Mouse (Mus musculus): ENCODE data around the gene Gldc. TPM values are rescaled to one million over a fixed set of nuclear protein-coding genes. Genes with fewer than 3 reads are reported as not detected.

Gldc gene
- polyA plus RNA-seq, 1 experiment = 3.6 TPM

GRCm38 (mm10) chr19:30145106-30145505, 30.1 kb downstream of the Gldc start:
- no peak overlapping the region for H3K27ac ChIP-seq (ENCODE audit: control insufficient read depth, insufficient read depth, low read depth, low read length)
- H3K27me3 ChIP-seq (ENCODE audit: control insufficient read depth, insufficient read depth, low read length) = no peaks in the 10 kb centered on the region
- no peaks in the 10 kb centered on the region for H3K36me3 ChIP-seq (ENCODE audit: control insufficient read depth, insufficient read depth, low read length)
- TF ChIP-seq POLR2A (IDR thresholded peaks at IDR 0.05; ENCODE audit: control insufficient read depth, low read depth, low read length) (no peak), CTCF (IDR thresholded peaks at IDR 0.05; ENCODE audit: control insufficient read depth, insufficient read depth, insufficient replicate concordance, low read depth, low read length) (no peak)
- H3K4me3 ChIP-seq (ENCODE audit: control insufficient read depth, low read depth, low read length) = no peak overlapping the region
- H3K4me1 ChIP-seq (ENCODE audit: control insufficient read depth, insufficient read depth, low read length) = no peaks in the 10 kb centered on the region

- no peaks in the 10 kb centered on the region for H3K27me3 ChIP-seq (ENCODE audit: control insufficient read depth, insufficient read depth, low read length)
- no peaks in the 10 kb centered on the region for H3K4me1 ChIP-seq (ENCODE audit: control insufficient read depth, insufficient read depth, low read length)
- H3K27ac ChIP-seq (ENCODE audit: control insufficient read depth, insufficient read depth, low read depth, low read length) = no peak overlapping the region
- H3K4me3 ChIP-seq (ENCODE audit: control insufficient read depth, low read depth, low read length) = no peak overlapping the region
- TF ChIP-seq POLR2A (IDR thresholded peaks at IDR 0.05; ENCODE audit: control insufficient read depth, low read depth, low read length) (no peak), CTCF (IDR thresholded peaks at IDR 0.05; ENCODE audit: control insufficient read depth, insufficient read depth, insufficient replicate concordance, low read depth, low read length) (no peak)
- no peaks in the 10 kb centered on the region for H3K36me3 ChIP-seq (ENCODE audit: control insufficient read depth, insufficient read depth, low read length)
These were observed 38.9 kb downstream of the Gldc start for GRCm38 (mm10) chr19:30136308-30136707.

- H3K36me3 ChIP-seq (ENCODE audit: control insufficient read depth, insufficient read depth, low read length) = no peaks in the 10 kb centered on the region
- TF ChIP-seq POLR2A (IDR thresholded peaks at IDR 0.05; ENCODE audit: control insufficient read depth, low read depth, low read length) (no peak), CTCF (IDR thresholded peaks at IDR 0.05; ENCODE audit: control insufficient read depth, insufficient read depth, insufficient replicate concordance, low read depth, low read length) (no peak)
- no peak overlapping the region for H3K27ac ChIP-seq (ENCODE audit: control insufficient read depth, insufficient read depth, low read depth, low read length)
- no peaks in the 10 kb centered on the region for H3K4me1 ChIP-seq (ENCODE audit: control insufficient read depth, insufficient read depth, low read length)
- H3K27me3 ChIP-seq (ENCODE audit: control insufficient read depth, insufficient read depth, low read length) = no peaks in the 10 kb centered on the region
- H3K4me3 ChIP-seq (ENCODE audit: control insufficient read depth, low read depth, low read length) = no peak overlapping the region
These were observed 47.1 kb downstream of the Gldc start for GRCm38 (mm10) chr19:30128177-30128576.

GRCm38 (mm10) chr19:30125670-30126059, 49.6 kb downstream of the Gldc start:
- Histone ChIP-seq H3K4me3 (ENCODE audit: control insufficient read depth, low read depth, low read length) (no peak overlapping the region), H3K27me3 (ENCODE audit: control insufficient read depth, insufficient read depth, low read length) (no peaks in the 10 kb centered on the region), H3K27ac (ENCODE audit: control insufficient read depth, insufficient read depth, low read depth, low read length) (no peak overlapping the region), H3K4me1 (ENCODE audit: control insufficient read depth, insufficient read depth, low read length) (no peaks in the 10 kb centered on the region), H3K36me3 (ENCODE audit: control insufficient read depth, insufficient read depth, low read length) (no peaks in the 10 kb centered on the region)
- TF ChIP-seq POLR2A (IDR thresholded peaks at IDR 0.05; ENCODE audit: control insufficient read depth, low read depth, low read length) (no peak), CTCF (IDR thresholded peaks at IDR 0.05; ENCODE audit: control insufficient read depth, insufficient read depth, insufficient replicate concordance, low read depth, low read length) (no peak)

GRCm38 (mm10) chr19:30124999-30125669, 50.1 kb downstream of the Gldc start:
- no peaks in the 10 kb centered on the region for H3K27me3 ChIP-seq (ENCODE audit: control insufficient read depth, insufficient read depth, low read length)
- no peaks in the 10 kb centered on the region for H3K36me3 ChIP-seq (ENCODE audit: control insufficient read depth, insufficient read depth, low read length)
- H3K4me3 ChIP-seq (ENCODE audit: control insufficient read depth, low read depth, low read length) = no peak overlapping the region
- H3K27ac ChIP-seq (ENCODE audit: control insufficient read depth, insufficient read depth, low read depth, low read length) = no peak overlapping the region
- H3K4me1 ChIP-seq (ENCODE audit: control insufficient read depth, insufficient read depth, low read length) = no peaks in the 10 kb centered on the region
- TF ChIP-seq CTCF (IDR thresholded peaks at IDR 0.05; ENCODE audit: control insufficient read depth, insufficient read depth, insufficient replicate concordance, low read depth, low read length) (no peak), POLR2A (IDR thresholded peaks at IDR 0.05; ENCODE audit: control insufficient read depth, low read depth, low read length) (no peak)

- Histone ChIP-seq H3K27me3 (ENCODE audit: control insufficient read depth, insufficient read depth, low read length) (no peaks in the 10 kb centered on the region), H3K4me3 (ENCODE audit: control insufficient read depth, low read depth, low read length) (no peak overlapping the region), H3K36me3 (ENCODE audit: control insufficient read depth, insufficient read depth, low read length) (no peaks in the 10 kb centered on the region), H3K27ac (ENCODE audit: control insufficient read depth, insufficient read depth, low read depth, low read length) (no peak overlapping the region), H3K4me1 (ENCODE audit: control insufficient read depth, insufficient read depth, low read length) (peaks cover 9% of the 10 kb centered on the region)
- TF ChIP-seq POLR2A (IDR thresholded peaks at IDR 0.05; ENCODE audit: control insufficient read depth, low read depth, low read length) = no peak
These were observed 56.6 kb downstream of the Gldc start for GRCm38 (mm10) chr19:30118344-30119312.

GRCm38 (mm10) chr19:30117775-30118174, 57.5 kb downstream of the Gldc start:
- TF ChIP-seq CTCF (IDR thresholded peaks at IDR 0.05; ENCODE audit: control insufficient read depth, insufficient read depth, insufficient replicate concordance, low read depth, low read length) (no peak), POLR2A (IDR thresholded peaks at IDR 0.05; ENCODE audit: control insufficient read depth, low read depth, low read length) (no peak)
- no peak overlapping the region for H3K27ac ChIP-seq (ENCODE audit: control insufficient read depth, insufficient read depth, low read depth, low read length)
- H3K36me3 ChIP-seq (ENCODE audit: control insufficient read depth, insufficient read depth, low read length) = no peaks in the 10 kb centered on the region
- no peak overlapping the region for H3K4me3 ChIP-seq (ENCODE audit: control insufficient read depth, low read depth, low read length)
- no peaks in the 10 kb centered on the region for H3K27me3 ChIP-seq (ENCODE audit: control insufficient read depth, insufficient read depth, low read length)
- H3K4me1 ChIP-seq (ENCODE audit: control insufficient read depth, insufficient read depth, low read length) = peaks cover 9% of the 10 kb centered on the region

Measured in testis, adult 2 months (tissue).